8 mouse cellular contexts compared by ENCODE assay signal in genomic region chr5:139764296-139764695, GRCm38 (mm10). TPM values are rescaled to one million over a fixed set of nuclear protein-coding genes. Genes with fewer than 3 reads are reported as not detected.
A peak's percentile ranks its signal among the peaks of the same experiment; 100 is the strongest.
DNase-seq lines count a peak whose midpoint lies in the region; ATAC-seq and TF ChIP-seq lines count a peak whose summit lies in the region.
"Had no signal": no experiment of that assay in that cellular context is flagged by ENCODE, and none has a peak within 500 bp of the region (broad histone marks: within the 10 kb centered on the region; RNA-seq: fewer than 3 reads in every experiment).

No protein-coding gene starts in this region.

- H3K4me2 ChIP-seq in liver, embryonic 11.5 days: no peak overlapping the region
- H3K4me2 ChIP-seq in liver, embryonic 13.5 days: no peak overlapping the region

- H3K36me3 ChIP-seq in liver, embryonic 11.5 days (ENCODE audit: control insufficient read depth, insufficient read depth, low read length): peaks cover 63% of the 10 kb centered on the region
- peaks cover 100% of the 10 kb centered on the region for H3K36me3 ChIP-seq in liver, embryonic 13.5 days

- H3K4me1 ChIP-seq in liver, embryonic 11.5 days (replicated peaks; ENCODE audit: control insufficient read depth, insufficient read depth, low read length): no peaks in the 10 kb centered on the region
- no peaks in the 10 kb centered on the region for H3K4me1 ChIP-seq in bone marrow, adult 2 months (ENCODE audit: control insufficient read depth, insufficient read depth, low read length)
- H3K4me1 ChIP-seq in liver, embryonic 13.5 days (replicated peaks): no peaks in the 10 kb centered on the region

- H3K9ac ChIP-seq in liver, embryonic 11.5 days (ENCODE audit: low read depth, low read length): no peak overlapping the region
- no peak overlapping the region for H3K9ac ChIP-seq in liver, embryonic 13.5 days

- no peak; the same call in 1 of the 2 replicates for ATAC-seq in liver, embryonic 11.5 days (replicated peaks; ENCODE audit: low FRiP score)
- ATAC-seq in liver, embryonic 13.5 days (ENCODE audit: low read depth): peak; percentile 37; the same call in 1 of the 2 replicates

- H3K4me3 ChIP-seq in liver, embryonic 11.5 days (ENCODE audit: low read depth, low read length): no peak overlapping the region
- no peak overlapping the region for H3K4me3 ChIP-seq in bone marrow, adult 2 months (replicated peaks; ENCODE audit: control insufficient read depth, low read depth, low read length)
- no peak overlapping the region for H3K4me3 ChIP-seq in liver, embryonic 13.5 days (replicated peaks)
- H3K4me3 ChIP-seq: megakaryocyte, embryonic 14.5 days had no signal

- no peak overlapping the region for H3K27ac ChIP-seq in liver, embryonic 11.5 days (ENCODE audit: low read depth, low read length)
- H3K27ac ChIP-seq in bone marrow, adult 2 months (ENCODE audit: control insufficient read depth, insufficient read depth, low read depth, low read length, poor library complexity): no peak overlapping the region
- no peak overlapping the region for H3K27ac ChIP-seq in liver, embryonic 13.5 days

- TF ChIP-seq POLR2A in bone marrow, adult 2 months (IDR thresholded peaks at IDR 0.05; ENCODE audit: borderline replicate concordance, control insufficient read depth, low read depth, low read length): no peak; the same call in 1 of the 2 replicates

- WGBS in liver, embryonic 11.5 days: 79% methylated on average over 11 of the region's 11 CpGs
- 82% methylated on average over 11 of the region's 11 CpGs for WGBS in bone marrow, adult 2 months
- 72% methylated on average over 11 of the region's 11 CpGs for WGBS in liver, embryonic 13.5 days (ENCODE audit: insufficient replicate concordance)

- peak; percentile 73 for TF ChIP-seq CTCF in bone marrow, adult 2 months (IDR thresholded peaks at IDR 0.05; ENCODE audit: control insufficient read depth, insufficient read depth, low read length)

- DNase-seq in liver (peak; percentile 56), ES-CJ7 (ENCODE audit: low read depth, low spot score) (peak; percentile 69)
- no peak for DNase-seq in liver, embryonic 11.5 days (ENCODE audit: low spot score)
- DNase-seq in liver, embryonic 13.5 days: no peak
- DNase-seq in T-cell, adult 2 months (ENCODE audit: low spot score): no peak
- DNase-seq in ovary, adult 18-20 months (ENCODE audit: low spot score): no peak

- no peaks in the 10 kb centered on the region for H3K9me3 ChIP-seq in liver, embryonic 11.5 days (ENCODE audit: control insufficient read depth, low read length)
- H3K9me3 ChIP-seq in liver, embryonic 13.5 days (replicated peaks): no peaks in the 10 kb centered on the region
- H3K9me3 ChIP-seq: megakaryocyte, embryonic 14.5 days had no signal

- H3K27me3 ChIP-seq in liver, embryonic 11.5 days (replicated peaks; ENCODE audit: control insufficient read depth, insufficient read depth, low read length): no peaks in the 10 kb centered on the region
- no peaks in the 10 kb centered on the region for H3K27me3 ChIP-seq in liver, embryonic 13.5 days
- H3K27me3 ChIP-seq: megakaryocyte, embryonic 14.5 days had no signal

RNA-seq across cellular contexts. Expression of gene Ints1, which starts 11.2 kb away (rescaled TPM):
- 34.9 TPM in 2 replicates for polyA plus RNA-seq in liver, embryonic 11.5 days (2014; fragmentation: Nextera tagmentation; extraction: Ambion mirVana)
- 63.3 and 108 TPM in 2 replicates for polyA plus RNA-seq in bone marrow, adult 2 months (2011; ENCODE audit: insufficient read depth, insufficient read length, low replicate concordance, missing spikeins)
- 12.7 and 13.8 TPM in 2 replicates for polyA plus RNA-seq in liver, embryonic 13.5 days (2015; fragmentation: Nextera tagmentation; extraction: Ambion mirVana)

RNA-seq across cellular contexts. Expression of gene Mafk, which starts 27.0 kb away (rescaled TPM):
- 30.4 and 35.1 TPM in 2 replicates for polyA plus RNA-seq in liver, embryonic 11.5 days (2014; fragmentation: Nextera tagmentation; extraction: Ambion mirVana)
- polyA plus RNA-seq in bone marrow, adult 2 months (2011; ENCODE audit: insufficient read depth, insufficient read length, low replicate concordance, missing spikeins): 37.3 and 53.2 TPM in 2 replicates
- polyA plus RNA-seq in liver, embryonic 13.5 days (2015; fragmentation: Nextera tagmentation; extraction: Ambion mirVana): 41.6 and 44.9 TPM in 2 replicates

RNA-seq across cellular contexts. Expression of gene Micall2, which starts 28.2 kb away (rescaled TPM):
- polyA plus RNA-seq in liver, embryonic 11.5 days (2014; fragmentation: Nextera tagmentation; extraction: Ambion mirVana): 17.1 and 18.5 TPM in 2 replicates
- 20.3 and 28.0 TPM in 2 replicates for polyA plus RNA-seq in bone marrow, adult 2 months (2011; ENCODE audit: insufficient read depth, insufficient read length, low replicate concordance, missing spikeins)
- polyA plus RNA-seq in liver, embryonic 13.5 days (2015; fragmentation: Nextera tagmentation; extraction: Ambion mirVana): 9.8 and 12.1 TPM in 2 replicates

RNA-seq across cellular contexts. Expression of gene Tmem184a, which starts 55.4 kb away (rescaled TPM):
- polyA plus RNA-seq in liver, embryonic 11.5 days (2014; fragmentation: Nextera tagmentation; extraction: Ambion mirVana): 2.3 and 2.7 TPM in 2 replicates
- not detected in 2 replicates for polyA plus RNA-seq in bone marrow, adult 2 months (2011; ENCODE audit: insufficient read depth, insufficient read length, low replicate concordance, missing spikeins)
- 0.68 and 0.89 TPM in 2 replicates for polyA plus RNA-seq in liver, embryonic 13.5 days (2015; fragmentation: Nextera tagmentation; extraction: Ambion mirVana)

Comparison
In these comparisons a context has a peak if more than half of its experiments do, and no peak if none do; other contexts are left out.
1. DNase-seq: peak in liver (single experiment) and ES-CJ7 (single experiment); none in liver, embryonic 11.5 days (single experiment), liver, embryonic 13.5 days (single experiment), T-cell, adult 2 months (single experiment) and ovary, adult 18-20 months (single experiment).